Mouse (Mus musculus): ENCODE results near the gene Sdc1. TPM values are rescaled to one million over a fixed set of nuclear protein-coding genes. Genes with fewer than 3 reads are reported as not detected.

Gene Sdc1
- polyA plus RNA-seq, 1 experiment = 200 TPM

DNA sequence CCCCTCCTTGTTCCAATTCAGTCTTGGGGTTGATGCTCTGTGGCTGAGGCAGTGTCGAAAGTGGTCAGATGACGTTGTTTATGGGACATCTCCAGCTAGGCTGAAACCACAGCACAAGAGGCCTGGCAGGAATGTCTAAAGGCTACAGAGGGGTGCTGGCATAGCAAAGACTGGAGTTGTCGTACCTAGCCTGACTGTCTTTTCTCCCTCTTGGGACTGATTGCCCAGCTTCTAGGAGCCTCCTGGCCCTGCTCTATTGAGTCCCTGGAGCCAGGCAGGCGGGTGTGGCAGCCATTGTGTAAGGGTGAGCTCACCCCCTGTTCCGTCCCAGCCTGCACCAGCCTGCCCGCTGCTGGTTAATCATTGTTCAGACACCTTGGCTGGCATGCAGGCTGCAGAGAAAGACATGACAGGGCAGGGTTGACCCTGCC, 40.3 kb downstream of the Sdc1 start:
- DNase-seq = peak; percentile 74
- Histone ChIP-seq H3K4me3 (replicated peaks; ENCODE audit: extremely low read depth, low read depth, low read length) (no peak overlapping the region), H3K4me1 (ENCODE audit: control insufficient read depth, insufficient read depth, low read length) (no peaks in the 10 kb centered on the region; the same call in 1 of the 2 replicates)
- WGBS = 35% methylated on average over 6 of the region's 6 CpGs
- TF ChIP-seq POLR2A (IDR thresholded peaks at IDR 0.05; ENCODE audit: borderline replicate concordance, extremely low read depth, low read depth, low read length) = no peak
- TF ChIP-seq CTCF (IDR thresholded peaks at IDR 0.05; ENCODE audit: insufficient read depth, low read length) = no peak

DNA sequence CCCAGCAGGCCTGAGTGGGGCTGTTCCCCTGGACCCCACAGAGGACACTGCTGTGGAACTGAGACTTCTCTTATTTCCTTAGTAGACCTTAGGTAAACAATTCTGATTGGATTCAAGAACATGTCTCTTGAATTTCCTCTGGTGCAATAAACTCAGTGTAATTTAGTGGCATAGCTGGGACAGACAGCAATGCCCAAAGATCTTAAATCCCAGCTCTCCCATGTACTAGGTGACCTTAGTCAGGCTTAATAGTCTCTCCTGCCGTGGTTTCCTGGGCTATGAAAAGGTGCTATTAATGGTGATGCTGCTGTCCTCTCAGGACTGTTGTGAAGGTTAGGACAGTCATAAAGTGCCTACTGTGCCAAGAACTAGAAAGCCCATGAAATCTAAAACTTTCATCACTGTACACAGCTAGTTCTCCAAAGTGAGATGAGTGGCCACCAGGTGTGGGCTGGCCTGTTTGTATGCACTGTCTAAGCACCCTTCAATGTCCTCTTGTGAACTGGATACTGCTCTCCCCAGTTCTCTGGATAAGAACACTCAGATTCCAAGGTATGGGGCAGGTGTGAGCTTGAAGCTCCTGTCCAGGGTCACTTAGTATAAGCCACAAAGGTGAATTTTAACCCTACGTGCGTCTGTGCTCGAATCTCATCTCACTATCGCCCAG, 40.9 kb downstream of the Sdc1 start:
- H3K4me3 ChIP-seq (replicated peaks; ENCODE audit: extremely low read depth, low read depth, low read length) = no peak overlapping the region
- TF ChIP-seq CTCF (IDR thresholded peaks at IDR 0.05; ENCODE audit: insufficient read depth, low read length) = no peak
- 72% methylated on average over 5 of the region's 5 CpGs for WGBS
- H3K4me1 ChIP-seq (ENCODE audit: control insufficient read depth, insufficient read depth, low read length) = no peaks in the 10 kb centered on the region; the same call in 1 of the 2 replicates
- DNase-seq = no peak

DNA sequence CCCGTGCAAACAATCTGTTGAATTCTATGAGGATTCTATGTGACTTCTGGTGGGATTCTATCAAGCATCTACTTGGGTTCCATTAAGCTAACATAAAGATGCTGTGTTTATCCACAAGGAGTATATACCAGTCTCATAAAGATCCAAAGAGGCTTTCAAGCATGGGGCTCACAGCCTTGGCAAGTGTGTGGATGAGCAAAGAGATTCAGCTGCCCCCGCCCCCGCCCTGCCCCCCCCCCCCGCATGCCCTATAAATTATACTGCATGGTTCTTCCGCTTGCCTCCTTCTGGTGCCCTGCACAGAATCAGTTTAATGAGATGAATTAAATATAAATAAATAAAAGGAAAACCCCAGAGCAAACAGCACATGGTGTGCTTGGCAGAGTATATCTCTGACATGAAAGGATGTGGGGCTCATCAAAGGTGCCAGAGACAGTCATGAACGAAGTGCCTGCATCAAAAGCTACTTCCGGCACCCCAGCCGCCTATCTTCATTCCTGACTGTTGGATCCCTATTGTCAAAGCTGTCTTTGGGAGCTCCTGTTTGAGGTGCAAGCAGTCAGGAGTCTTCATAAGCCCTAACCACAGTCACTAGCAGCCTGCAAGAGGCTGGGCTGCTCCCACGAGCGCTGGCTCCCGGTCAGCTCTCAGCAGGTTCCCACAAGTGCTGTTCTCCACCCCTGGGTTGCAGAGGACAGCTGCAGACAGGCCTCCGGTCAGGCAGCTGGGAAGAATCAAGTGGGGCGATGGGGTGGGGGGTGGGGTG, 46.5 kb downstream of the Sdc1 start:
- DNase-seq = no peak
- WGBS = 31% methylated on average over 13 of the region's 13 CpGs
- H3K4me3 ChIP-seq (replicated peaks; ENCODE audit: extremely low read depth, low read depth, low read length) = no peak overlapping the region
- H3K4me1 ChIP-seq (ENCODE audit: control insufficient read depth, insufficient read depth, low read length) = no peaks in the 10 kb centered on the region; the same call in none of the 2 replicates
- TF ChIP-seq CTCF (IDR thresholded peaks at IDR 0.05; ENCODE audit: insufficient read depth, low read length) (no peak), POLR2A (IDR thresholded peaks at IDR 0.05; ENCODE audit: borderline replicate concordance, extremely low read depth, low read depth, low read length) (no peak)

DNA sequence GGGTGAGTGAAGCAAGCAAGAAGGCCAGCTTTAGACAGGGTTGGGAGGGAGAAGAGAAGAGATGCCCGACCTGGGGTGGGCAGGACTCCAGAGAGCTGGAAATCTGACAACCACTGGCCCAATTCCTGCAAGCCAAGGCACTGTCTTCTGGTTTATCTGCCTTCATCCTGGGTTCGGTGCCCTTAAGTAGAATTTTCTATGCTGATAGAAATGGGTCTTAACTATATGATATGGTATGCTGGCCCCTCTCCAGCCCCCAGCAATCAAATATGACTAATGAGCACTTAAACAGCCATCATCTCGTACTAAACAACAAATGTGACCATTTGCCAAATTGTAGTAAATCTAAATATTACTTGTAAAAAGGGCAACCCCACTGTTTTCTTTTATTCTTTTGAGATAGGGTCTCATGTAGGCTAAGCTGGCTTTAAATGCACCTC, 47.1 kb downstream of the Sdc1 start:
- TF ChIP-seq POLR2A (IDR thresholded peaks at IDR 0.05; ENCODE audit: borderline replicate concordance, extremely low read depth, low read depth, low read length) (no peak), CTCF (IDR thresholded peaks at IDR 0.05; ENCODE audit: insufficient read depth, low read length) (no peak)
- Histone ChIP-seq H3K4me1 (ENCODE audit: control insufficient read depth, insufficient read depth, low read length) (no peaks in the 10 kb centered on the region; the same call in none of the 2 replicates), H3K4me3 (replicated peaks; ENCODE audit: extremely low read depth, low read depth, low read length) (no peak overlapping the region)
- WGBS = 39% methylated on average over 3 of the region's 3 CpGs
- no peak for DNase-seq

DNA sequence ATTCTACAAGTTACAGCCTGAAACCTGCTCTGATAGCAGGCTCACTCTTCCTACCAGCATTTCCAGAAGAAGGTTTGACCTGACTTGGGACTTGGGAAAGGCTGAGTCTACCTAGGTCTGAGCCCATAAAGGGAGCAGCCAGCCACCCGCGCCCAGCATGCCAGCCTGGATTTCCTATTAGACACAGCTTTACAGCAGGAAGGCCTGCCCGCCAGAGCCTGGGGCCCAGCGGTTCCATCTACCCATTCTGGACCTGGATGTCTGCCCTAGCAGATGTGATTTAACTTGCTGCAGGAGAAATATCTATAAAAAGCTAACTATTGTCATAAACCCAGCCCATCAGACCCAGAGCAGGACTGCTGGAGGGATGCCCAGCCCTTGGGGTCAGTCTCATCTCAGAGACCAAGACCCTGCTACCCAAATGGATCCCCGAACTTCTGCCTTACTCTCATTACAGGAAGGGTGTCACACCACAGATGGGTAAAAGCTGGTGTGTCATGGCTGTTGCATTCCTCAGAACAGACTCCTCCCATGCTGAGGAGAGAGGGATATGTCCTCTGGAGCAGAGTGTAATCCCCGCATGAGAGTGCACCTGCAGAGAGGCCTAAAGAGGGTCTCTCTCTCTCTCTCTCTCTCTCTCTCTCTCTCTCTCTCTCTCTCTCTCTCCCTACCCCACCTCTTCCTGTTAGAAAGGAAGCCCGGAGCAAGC, 54.0 kb downstream of the Sdc1 start:
- DNase-seq = no peak
- H3K4me3 ChIP-seq (replicated peaks; ENCODE audit: extremely low read depth, low read depth, low read length) = no peak overlapping the region
- TF ChIP-seq POLR2A (IDR thresholded peaks at IDR 0.05; ENCODE audit: borderline replicate concordance, extremely low read depth, low read depth, low read length) (no peak), CTCF (IDR thresholded peaks at IDR 0.05; ENCODE audit: insufficient read depth, low read length) (no peak)
- no peaks in the 10 kb centered on the region; the same call in 1 of the 2 replicates for H3K4me1 ChIP-seq (ENCODE audit: control insufficient read depth, insufficient read depth, low read length)
- 74% methylated on average over 7 of the region's 7 CpGs for WGBS

DNA sequence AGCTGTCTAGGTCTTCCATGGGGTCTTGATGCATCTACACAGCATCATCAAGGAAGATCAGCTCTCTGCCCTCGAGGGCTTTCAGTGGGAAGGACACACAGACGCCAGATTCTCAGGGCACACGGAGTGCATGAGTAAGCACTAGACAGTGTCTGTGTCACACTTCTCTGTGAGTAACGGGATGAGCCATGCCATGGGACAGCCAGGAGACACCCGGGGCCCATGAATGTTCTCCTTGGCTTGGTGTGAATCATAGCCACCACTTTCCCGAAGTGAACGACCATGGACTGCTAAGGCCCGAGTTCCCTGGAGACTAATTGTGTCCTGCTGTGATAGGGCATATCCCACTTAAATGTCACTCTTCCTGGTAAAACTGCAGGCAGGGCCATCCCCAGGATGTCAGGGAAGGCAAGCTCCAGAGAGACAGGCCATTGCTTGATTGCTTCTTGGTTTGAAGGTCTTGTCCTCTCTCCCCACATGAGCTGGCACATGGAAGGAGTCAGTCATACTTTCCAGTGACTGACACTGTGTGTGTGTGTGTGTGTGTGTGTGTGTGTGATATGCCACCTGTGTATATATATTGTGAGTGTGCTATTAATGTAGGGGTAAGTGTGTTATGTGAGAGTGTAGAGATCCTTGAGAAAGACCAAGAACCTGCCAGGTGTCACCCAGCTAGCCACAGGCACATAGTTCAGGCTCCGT, 56.0 kb downstream of the Sdc1 start:
- no peaks in the 10 kb centered on the region; the same call in 1 of the 2 replicates for H3K4me1 ChIP-seq (ENCODE audit: control insufficient read depth, insufficient read depth, low read length)
- no peak overlapping the region for H3K4me3 ChIP-seq (replicated peaks; ENCODE audit: extremely low read depth, low read depth, low read length)
- no peak for TF ChIP-seq POLR2A (IDR thresholded peaks at IDR 0.05; ENCODE audit: borderline replicate concordance, extremely low read depth, low read depth, low read length)
- TF ChIP-seq CTCF (IDR thresholded peaks at IDR 0.05; ENCODE audit: insufficient read depth, low read length) = no peak
- no peak for DNase-seq
- WGBS = 88% methylated on average over 9 of the region's 9 CpGs

DNA sequence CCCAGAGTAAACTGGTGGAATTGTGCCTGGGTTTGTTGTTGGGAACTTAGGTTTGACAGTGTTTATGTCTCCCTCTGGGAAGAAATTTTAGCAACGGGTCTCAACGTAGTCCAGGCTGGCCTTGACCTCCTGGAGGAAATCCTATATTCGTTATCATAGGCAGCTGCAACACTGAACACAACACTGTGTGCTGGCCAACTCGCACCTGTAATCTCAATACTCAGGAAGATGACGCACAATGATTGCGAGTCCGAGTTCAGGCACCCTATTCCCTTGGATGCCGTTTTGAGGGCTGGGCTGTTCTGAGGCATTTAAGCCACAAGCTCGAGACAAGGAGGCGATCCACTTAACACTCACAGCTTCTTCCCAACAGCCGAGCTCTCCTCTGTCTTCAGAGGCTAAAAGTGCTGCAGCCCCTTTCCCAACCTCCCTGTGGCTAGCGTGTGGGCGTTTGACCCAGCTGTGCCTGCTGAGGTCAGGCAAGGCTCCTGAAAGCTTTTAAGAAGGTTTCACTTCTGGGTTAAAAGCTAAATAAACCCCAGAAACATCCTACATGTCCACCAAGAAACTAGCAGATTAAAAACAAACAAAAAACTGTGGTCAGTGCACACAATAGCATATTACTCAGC, 58.0 kb downstream of the Sdc1 start:
- Histone ChIP-seq H3K4me1 (ENCODE audit: control insufficient read depth, insufficient read depth, low read length) (no peaks in the 10 kb centered on the region; the same call in 1 of the 2 replicates), H3K4me3 (replicated peaks; ENCODE audit: extremely low read depth, low read depth, low read length) (no peak overlapping the region)
- WGBS = 48% methylated on average over 13 of the region's 13 CpGs
- DNase-seq = no peak
- no peak for TF ChIP-seq CTCF (IDR thresholded peaks at IDR 0.05; ENCODE audit: insufficient read depth, low read length)

DNA sequence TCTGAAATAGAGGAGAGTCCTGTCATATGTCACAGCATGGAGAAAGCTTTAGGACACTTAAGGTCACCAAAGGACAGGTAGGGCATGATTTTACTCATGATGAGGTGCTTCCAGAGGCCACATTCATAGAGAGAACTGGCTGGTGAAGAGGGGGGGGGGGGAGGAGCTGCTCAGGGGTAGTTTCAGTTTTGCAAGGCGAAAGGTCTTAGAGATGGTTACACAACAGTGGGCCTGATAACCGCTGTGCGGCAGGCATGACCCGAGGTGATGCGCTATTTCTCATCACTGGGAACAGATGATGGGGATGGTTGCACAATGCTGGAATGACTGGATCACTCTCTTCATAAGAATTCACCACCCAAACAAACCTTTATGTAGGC, 58.5 kb downstream of the Sdc1 start:
- no peak for DNase-seq
- 65% methylated on average over 5 of the region's 5 CpGs for WGBS
- no peaks in the 10 kb centered on the region; the same call in 1 of the 2 replicates for H3K4me1 ChIP-seq (ENCODE audit: control insufficient read depth, insufficient read depth, low read length)
- no peak overlapping the region for H3K4me3 ChIP-seq (replicated peaks; ENCODE audit: extremely low read depth, low read depth, low read length)
- TF ChIP-seq POLR2A (IDR thresholded peaks at IDR 0.05; ENCODE audit: borderline replicate concordance, extremely low read depth, low read depth, low read length) (no peak), CTCF (IDR thresholded peaks at IDR 0.05; ENCODE audit: insufficient read depth, low read length) (no peak)

All from lung, adult 2 months (tissue).